Mouse (Mus musculus) heart, postnatal 0 days (tissue): ENCODE results near the gene Mvp. TPM values are rescaled to one million over a fixed set of nuclear protein-coding genes. Genes with fewer than 3 reads are reported as not detected.

Experiments
- ATAC-seq: fragments of 200-750 bp; cut with Nextera tagmentation; 2 replicates; pipeline ENCODE4 v1.8.0; 2017; ENCODE audit warnings: low read depth, moderate number of reproducible peaks, moderate library complexity; ENCODE audit not compliant: insufficient read depth
- DNase-seq: peaks from one replicate; pipeline ENCODE4 v3.0.0-alpha.2; 2016; ENCODE audit warnings: low spot score
- H3K27ac ChIP-seq: fragments of 300-500 bp; sonication (generic); 2 replicates; pipeline ENCODE4 v1.5.1; 2014; ENCODE audit warnings: low read depth, mild to moderate bottlenecking
- H3K27me3 ChIP-seq: fragments of 300-500 bp; sonication (generic); 2 replicates; pipeline ENCODE4 v1.6.1; 2014; ENCODE audit warnings: low read length, mixed read lengths; ENCODE audit not compliant: control insufficient read depth, insufficient read depth
- H3K36me3 ChIP-seq: fragments of 300-500 bp; sonication (generic); replicated peaks from 2 replicates; pipeline ENCODE4 v1.6.1; 2014; ENCODE audit warnings: low read length, mixed read lengths; ENCODE audit not compliant: control insufficient read depth, insufficient read depth
- H3K4me1 ChIP-seq: fragments of 300-500 bp; sonication (generic); 2 replicates; pipeline ENCODE4 v1.6.1; 2014; ENCODE audit warnings: antibody characterized with exemption; ENCODE audit not compliant: control insufficient read depth, insufficient read depth
- H3K4me2 ChIP-seq: fragments of 300-500 bp; sonication (generic); 2 replicates; pipeline ENCODE4 v1.6.1; 2014; ENCODE audit warnings: low read depth, mild to moderate bottlenecking, low read length, moderate library complexity
- H3K4me3 ChIP-seq: fragments of 300-500 bp; sonication (generic); 2 replicates; pipeline ENCODE4 v1.5.1; 2014; ENCODE audit warnings: low read depth, low read length
- H3K9ac ChIP-seq: fragments of 300-500 bp; sonication (generic); replicated peaks from 2 replicates; pipeline ENCODE4 v1.6.1; 2014; ENCODE audit warnings: low read depth, low read length, mixed read lengths
- H3K9me3 ChIP-seq: fragments of 300-500 bp; sonication (generic); replicated peaks from 2 replicates; pipeline ENCODE4 v1.6.1; 2016; ENCODE audit warnings: low read length; ENCODE audit not compliant: control insufficient read depth
- CTCF ChIP-seq: IDR thresholded peaks from 2 replicates; pipeline ENCODE4 v1.5.1; 2016; ENCODE audit warnings: antibody characterized with exemption, control low read depth, low read depth
- EP300 ChIP-seq: IDR thresholded peaks from 2 replicates; pipeline ENCODE4 v1.6.1; 2016; ENCODE audit warnings: antibody characterized with exemption, low read depth
- WGBS: fragments of 180-500 bp; shearing (Covaris S2); extraction: QIAGEN DNeasy Blood & Tissue Kit; methylation state at CpG from one replicate; pipeline ENCODE4 v1.1.7; 2014; 5-methylcytosine and 5-hydroxymethylcytosine counted together
- polyA plus RNA-seq: library from polyadenylated mRNA; unstranded; fragments of >200 nt; fragmentation: Nextera tagmentation; extraction: Ambion mirVana; gene quantifications from 2 replicates; pipeline ENCODE4 v1.2.1, GENCODE M21; 2015
- total RNA-seq: library from RNA; depleted of rRNA; stranded (reverse); fragments of >200 nt; gene quantifications from 2 replicates; pipeline ENCODE4 v1.2.3, GENCODE M21; 2014; ENCODE audit warnings: low replicate concordance

Gene Mvp
- total and polyA plus RNA-seq, 2 experiments from 2014 or later, result 17.4 to 32.5 TPM

DNA sequence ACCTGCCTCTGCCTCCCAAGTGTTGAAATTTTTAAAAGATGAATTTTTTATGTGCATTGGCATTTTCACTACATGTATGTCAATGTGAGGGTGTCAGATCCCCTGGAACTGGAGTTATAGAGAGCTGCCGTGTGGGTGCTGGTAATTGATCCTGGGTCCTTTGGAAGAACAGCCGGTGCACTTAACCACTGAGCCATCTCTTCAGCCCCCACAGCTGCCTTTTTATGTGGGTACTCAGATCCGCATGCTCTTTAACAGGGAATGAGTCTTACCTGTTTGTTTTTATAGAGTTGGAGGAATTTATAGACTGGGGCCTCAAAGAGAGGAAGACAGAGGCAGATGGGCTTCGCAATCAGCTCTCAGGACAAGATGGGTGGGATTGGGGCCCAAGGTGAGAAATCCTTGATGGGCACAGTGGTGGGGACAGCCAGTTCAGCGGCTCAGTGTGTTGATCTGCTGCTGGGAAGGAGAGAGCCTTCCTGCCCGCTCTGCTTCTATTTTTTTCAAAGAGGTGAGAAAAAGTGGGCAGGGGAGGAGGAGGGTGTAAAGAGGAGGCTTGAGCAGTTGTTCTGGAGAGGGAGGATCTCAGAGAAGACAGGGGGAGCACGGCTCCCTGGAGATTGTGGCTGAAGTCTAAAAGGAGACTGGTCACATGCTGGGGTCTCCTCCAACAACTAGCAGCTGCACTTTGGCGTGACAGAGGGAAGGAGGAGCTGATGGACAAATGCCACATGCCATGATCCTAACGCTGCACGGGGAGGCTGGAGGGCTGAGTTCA, 29.6 kb downstream of the Mvp start:
- WGBS, result 38% methylated on average over 10 of the region's 10 CpGs
- no peaks in the 10 kb centered on the region for H3K27me3 ChIP-seq
- no peak overlapping the region for H3K9ac ChIP-seq
- no peaks in the 10 kb centered on the region for H3K4me1 ChIP-seq
- DNase-seq (no peak), ATAC-seq (no peak)
- H3K4me2 ChIP-seq, result no peak overlapping the region
- TF ChIP-seq CTCF, result no peak
- no peak for TF ChIP-seq EP300
- H3K4me3 ChIP-seq, result no peak overlapping the region
- no peak overlapping the region for H3K27ac ChIP-seq
- H3K9me3 ChIP-seq, result no peaks in the 10 kb centered on the region
- H3K36me3 ChIP-seq, result peaks cover 30% of the 10 kb centered on the region

DNA sequence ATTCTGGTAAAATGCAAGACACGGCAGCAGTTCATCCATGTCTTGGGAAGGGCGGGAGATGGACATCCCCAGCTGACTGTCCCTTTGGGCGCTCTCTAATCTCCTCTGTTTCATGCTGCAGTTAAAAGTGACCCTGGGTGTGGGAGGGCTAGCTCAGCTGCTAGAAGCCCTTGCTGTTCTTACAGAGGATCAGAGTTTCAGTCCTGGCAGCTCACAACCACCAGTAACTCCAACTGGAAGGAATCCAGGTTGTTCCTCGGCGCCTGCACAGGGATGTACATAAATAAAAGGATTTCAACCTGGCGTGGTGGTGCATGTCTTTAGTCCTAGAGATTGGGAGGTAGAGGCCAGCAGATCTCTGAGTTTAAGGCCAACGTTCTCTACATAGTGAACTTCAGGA, 31.3 kb downstream of the Mvp start:
- Histone ChIP-seq H3K4me2 (no peak overlapping the region), H3K4me3 (no peak overlapping the region), H3K4me1 (no peaks in the 10 kb centered on the region), H3K9me3 (no peaks in the 10 kb centered on the region), H3K36me3 (peaks cover 39% of the 10 kb centered on the region), H3K27me3 (no peaks in the 10 kb centered on the region), H3K27ac (no peak overlapping the region), H3K9ac (no peak overlapping the region)
- TF ChIP-seq EP300 (no peak), CTCF (no peak)
- DNase-seq, result no peak
- ATAC-seq, result no peak
- 74% methylated on average over 7 of the region's 7 CpGs for WGBS

DNA sequence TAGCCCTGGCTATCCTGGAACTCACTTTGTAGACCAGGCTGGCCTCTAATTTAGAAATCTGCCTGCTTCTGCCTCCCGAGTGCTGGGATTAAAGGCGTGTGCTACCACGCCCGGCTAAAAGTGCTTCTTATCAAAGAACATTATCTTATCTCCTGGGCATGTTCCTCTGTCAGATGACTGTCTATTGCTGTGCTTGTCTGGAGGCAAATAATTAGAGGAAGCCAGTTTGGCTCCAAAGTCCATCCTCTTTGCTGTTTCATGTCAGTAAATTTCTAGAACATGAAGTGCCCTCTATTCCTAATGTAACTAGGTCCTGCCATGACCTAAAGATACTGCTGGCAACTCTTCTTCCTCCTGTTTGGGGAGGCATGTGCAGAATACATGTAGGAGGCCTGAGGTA, 32.4 kb downstream of the Mvp start:
- H3K4me1 ChIP-seq, result no peaks in the 10 kb centered on the region
- no peaks in the 10 kb centered on the region for H3K27me3 ChIP-seq
- no peak overlapping the region for H3K4me2 ChIP-seq
- DNase-seq (no peak), ATAC-seq (no peak)
- H3K9me3 ChIP-seq, result no peaks in the 10 kb centered on the region
- TF ChIP-seq CTCF (no peak), EP300 (no peak)
- no peak overlapping the region for H3K4me3 ChIP-seq
- H3K9ac ChIP-seq, result no peak overlapping the region
- 55% methylated on average over 4 of the region's 4 CpGs for WGBS
- H3K36me3 ChIP-seq, result peaks cover 38% of the 10 kb centered on the region
- no peak overlapping the region for H3K27ac ChIP-seq

DNA sequence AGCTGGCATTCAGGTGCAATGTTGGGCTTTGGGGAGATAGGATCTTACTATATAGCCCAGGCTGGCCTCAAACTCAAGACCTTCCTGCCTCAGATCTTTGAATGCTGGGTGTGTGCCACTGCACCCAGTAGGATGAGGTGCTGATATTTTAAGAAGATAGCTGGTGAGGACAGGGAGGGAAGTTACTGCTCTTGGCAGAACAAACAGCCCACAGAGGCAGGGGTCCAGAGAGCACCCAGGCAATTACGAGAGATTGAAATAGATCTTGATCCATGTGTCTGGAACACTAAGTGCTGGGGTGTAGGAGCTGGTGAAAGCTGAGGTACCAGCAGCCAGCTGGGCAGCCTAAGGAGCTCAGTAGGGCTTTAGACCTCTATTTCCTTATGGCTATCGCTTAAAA, 32.8 kb downstream of the Mvp start:
- Histone ChIP-seq H3K9ac (no peak overlapping the region), H3K27me3 (no peaks in the 10 kb centered on the region), H3K27ac (no peak overlapping the region), H3K4me2 (no peak overlapping the region), H3K36me3 (peaks cover 34% of the 10 kb centered on the region), H3K4me3 (no peak overlapping the region), H3K4me1 (no peaks in the 10 kb centered on the region), H3K9me3 (no peaks in the 10 kb centered on the region)
- ATAC-seq (no peak), DNase-seq (no peak)
- no peak for TF ChIP-seq CTCF
- no peak for TF ChIP-seq EP300
- WGBS, result 69% methylated on average over 2 of the region's 2 CpGs

- ATAC-seq (no peak), DNase-seq (no peak)
- Histone ChIP-seq H3K9me3 (no peaks in the 10 kb centered on the region), H3K4me3 (no peak overlapping the region), H3K4me2 (no peak overlapping the region), H3K27me3 (no peaks in the 10 kb centered on the region), H3K4me1 (peaks cover 4% of the 10 kb centered on the region; the same call in 1 of the 2 replicates), H3K27ac (no peak overlapping the region), H3K36me3 (peaks cover 34% of the 10 kb centered on the region), H3K9ac (no peak overlapping the region)
- no peak for TF ChIP-seq EP300
- no peak for TF ChIP-seq CTCF
- WGBS, result 82% methylated on average over 6 of the region's 6 CpGs
Observed at GRCm38 (mm10) chr7:126978841-126979240, 35.6 kb downstream of the Mvp start.
